Mouse (Mus musculus): ENCODE data around the gene Serpina12.
A peak's percentile ranks its signal among the peaks of the same experiment; 100 is the strongest.

Gene Serpina12

GRCm38 (mm10) chr12:104044343-104044742 is at the start of gene Serpina12:
Gene Serpina12, minus strand, starts transcription at chr12:104044443.
- DNase-seq, result no peak

DNA sequence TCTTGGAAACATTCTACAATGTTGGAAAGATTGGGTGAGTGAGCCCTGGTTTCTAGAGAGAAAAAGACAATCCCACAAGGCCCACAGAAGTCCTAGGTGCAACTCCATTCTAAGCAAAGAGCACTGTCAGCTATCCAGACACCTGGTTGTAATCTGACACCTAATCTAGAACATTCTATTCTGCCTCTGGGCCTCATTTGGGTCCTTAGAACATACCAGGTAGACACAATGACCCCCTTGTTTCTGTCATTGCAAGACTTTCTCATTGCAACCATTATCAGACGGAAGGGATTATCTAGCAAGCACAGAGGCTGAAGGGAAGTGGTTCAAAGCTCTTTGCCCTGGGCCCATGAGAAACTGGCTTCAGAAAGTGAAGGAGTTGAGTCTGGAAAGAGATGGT is 47.1 kb upstream of the Serpina12 start:
- DNase-seq, result no peak

DNA sequence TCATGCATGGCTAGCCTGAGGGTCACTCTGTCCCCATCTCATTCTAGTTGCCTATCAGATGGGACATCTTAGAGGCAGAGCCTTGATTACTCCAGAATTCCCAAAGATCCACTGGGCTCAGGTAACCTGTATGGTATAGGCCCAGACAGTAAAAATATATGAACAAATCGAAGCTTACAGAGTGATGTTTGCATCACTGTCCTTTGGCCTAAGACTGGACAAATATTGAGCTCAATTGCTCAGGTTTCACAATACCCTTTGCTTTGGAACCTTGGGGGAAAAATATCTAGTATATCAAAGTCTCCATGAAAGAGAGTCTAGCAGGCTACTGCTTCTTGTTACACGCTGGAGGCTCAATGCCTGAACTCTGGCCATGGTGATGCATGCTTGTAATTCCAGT is 45.9 kb upstream of the Serpina12 start:
- DNase-seq, result no peak

- DNase-seq, result no peak
Observed at GRCm38 (mm10) chr12:104072286-104072685, 28.0 kb upstream of the Serpina12 start.

GRCm38 (mm10) chr12:104071708-104072107 is 27.5 kb upstream of the Serpina12 start:
- DNase-seq, result no peak

DNA sequence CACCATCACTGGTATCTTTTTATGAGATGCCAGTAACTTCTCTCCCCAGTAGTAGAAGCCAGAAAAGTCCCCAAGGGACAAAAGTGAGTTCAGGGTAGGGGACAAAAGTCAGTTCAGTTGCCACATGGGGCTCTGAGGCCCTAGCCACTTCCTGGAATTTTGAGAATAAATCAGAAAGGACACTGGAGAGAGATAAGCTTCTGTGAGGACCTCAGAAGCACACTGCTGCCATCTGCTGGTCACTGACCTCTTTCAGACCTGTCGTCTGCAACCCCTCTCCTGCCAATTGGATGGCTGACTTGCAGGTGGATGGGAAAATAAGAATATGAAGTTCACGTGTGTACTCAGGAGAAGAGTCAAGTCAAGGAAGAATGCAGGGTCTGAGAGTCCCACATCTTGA is 25.4 kb upstream of the Serpina12 start:
- peak; percentile 44 for DNase-seq

- no peak for DNase-seq
Observed at GRCm38 (mm10) chr12:104067549-104067948, 23.3 kb upstream of the Serpina12 start.

DNA sequence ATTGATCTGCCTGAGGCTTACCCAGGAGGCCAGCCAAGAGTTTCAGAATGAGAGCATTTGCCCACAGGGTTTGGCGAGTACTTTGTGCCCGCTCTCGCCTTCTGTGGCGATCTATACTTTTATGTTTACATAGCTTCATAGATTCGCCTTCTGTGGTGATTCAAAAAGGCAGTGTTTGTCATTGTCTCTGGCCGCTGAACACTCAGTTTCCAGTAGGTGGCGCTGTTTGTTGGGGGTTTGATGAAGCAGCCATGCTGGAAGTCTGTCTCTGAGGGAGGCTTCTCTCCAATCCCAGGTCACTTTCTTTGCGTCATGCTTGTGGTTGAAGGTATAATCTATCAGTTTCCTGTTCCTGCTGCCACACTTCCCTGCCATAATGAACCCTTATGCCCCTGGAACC is 22.0 kb upstream of the Serpina12 start:
- peak; percentile 35 for DNase-seq

GRCm38 (mm10) chr12:104064996-104065395 is 20.8 kb upstream of the Serpina12 start:
- no peak for DNase-seq

- DNase-seq, result no peak
Observed at GRCm38 (mm10) chr12:104064532-104064931, 20.3 kb upstream of the Serpina12 start.

DNA sequence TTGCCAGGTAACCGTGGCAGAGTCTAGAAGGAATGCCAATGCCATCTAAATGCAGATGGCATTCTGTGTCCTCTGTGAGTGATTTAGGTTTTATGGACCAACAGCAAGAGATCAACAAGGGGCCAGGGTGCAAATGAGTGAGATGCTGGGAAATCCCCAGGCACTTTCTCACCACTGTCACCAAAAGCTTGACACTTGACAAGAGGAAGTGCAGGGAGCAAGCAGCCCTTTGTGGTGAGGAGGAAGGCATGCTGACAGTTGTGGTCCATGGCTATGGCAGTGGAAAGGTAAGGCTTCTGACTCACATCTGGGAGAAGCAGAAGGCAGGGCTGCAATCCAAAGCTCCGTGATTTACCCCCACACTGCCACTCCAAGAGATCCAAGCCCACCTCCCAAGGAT is 17.6 kb upstream of the Serpina12 start:
- no peak for DNase-seq

DNA sequence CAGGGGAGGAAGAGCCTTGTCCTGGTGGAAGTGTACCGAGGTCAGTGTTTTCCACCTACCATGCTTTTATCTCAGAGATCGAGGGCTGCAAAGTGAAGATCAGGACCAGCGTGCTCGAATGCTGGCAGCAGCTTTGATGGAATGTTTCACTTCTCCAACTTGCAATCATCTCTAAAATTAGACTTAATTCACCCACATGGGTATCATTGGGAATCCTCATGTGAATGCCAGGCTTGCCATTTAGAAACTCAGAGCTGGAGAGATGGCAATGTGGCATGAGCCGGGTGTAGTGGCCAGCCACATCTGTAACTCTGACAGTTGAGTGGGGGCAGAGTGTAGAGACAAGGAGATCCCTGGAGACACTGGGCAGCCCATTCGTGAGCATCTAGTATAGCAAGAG is 15.9 kb upstream of the Serpina12 start:
- no peak for DNase-seq

DNA sequence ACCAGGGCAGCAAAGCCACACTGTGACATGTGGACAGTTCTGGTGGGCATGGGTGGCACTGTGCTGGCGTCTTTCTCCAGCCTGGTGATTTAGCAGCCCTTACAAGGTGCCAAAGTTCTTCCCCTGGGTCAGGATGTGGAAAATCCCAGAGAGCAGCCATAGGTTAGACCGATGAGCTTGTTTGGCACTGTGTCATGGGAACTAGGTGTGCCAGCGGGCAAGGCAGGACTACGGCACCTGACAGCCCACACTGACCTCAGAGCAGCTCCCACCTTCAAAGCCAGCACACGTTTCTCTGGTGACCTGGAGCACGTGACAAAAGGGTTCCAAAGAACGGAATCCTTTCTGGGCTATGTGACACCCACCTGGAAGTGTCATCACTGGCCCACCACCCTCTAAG is 13.3 kb upstream of the Serpina12 start:
- no peak for DNase-seq

- no peak for DNase-seq
Observed at GRCm38 (mm10) chr12:104057050-104057449, 12.8 kb upstream of the Serpina12 start.

DNA sequence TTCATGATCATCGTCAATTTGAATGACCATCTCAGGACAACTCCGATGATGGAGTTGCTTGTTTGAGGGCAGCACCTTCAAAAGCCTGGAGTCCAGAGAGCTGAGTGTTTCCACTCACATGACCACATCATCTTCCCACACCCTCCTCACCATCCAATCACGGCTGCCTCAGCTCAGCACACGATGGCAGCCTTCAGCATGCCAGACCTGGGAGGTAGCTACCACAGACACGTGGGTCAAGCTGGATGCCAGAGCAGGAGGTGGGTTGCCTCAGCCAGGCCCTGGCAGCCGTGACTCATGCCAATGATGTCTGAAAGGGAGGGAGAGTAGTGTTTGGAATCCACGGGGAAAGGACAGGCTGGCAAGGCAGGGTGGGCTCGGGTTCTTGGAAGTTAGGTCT is 11.5 kb upstream of the Serpina12 start:
- DNase-seq, result no peak

- no peak for DNase-seq
Observed at GRCm38 (mm10) chr12:104053995-104054394, 9.8 kb upstream of the Serpina12 start.

DNA sequence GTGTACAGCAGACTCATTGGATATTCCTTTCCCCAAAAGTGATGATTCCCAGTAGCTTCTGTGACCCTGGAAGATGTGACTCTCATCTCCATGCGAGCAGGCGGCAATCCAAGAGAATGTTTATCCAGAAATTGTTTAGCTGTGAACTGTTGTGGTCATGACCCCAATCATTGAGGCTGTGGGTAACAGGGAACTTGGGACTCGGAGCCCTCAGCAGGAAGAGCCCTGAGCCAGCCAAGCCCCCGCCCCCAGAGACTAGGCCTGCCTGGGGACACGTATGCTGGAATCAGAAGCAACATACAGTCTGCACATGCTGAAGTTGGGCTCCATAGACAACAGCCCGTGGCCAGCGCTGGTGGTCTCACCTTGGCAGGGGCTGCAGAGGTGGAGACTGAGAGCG is 1.5 kb upstream of the Serpina12 start:
- no peak for DNase-seq

DNA sequence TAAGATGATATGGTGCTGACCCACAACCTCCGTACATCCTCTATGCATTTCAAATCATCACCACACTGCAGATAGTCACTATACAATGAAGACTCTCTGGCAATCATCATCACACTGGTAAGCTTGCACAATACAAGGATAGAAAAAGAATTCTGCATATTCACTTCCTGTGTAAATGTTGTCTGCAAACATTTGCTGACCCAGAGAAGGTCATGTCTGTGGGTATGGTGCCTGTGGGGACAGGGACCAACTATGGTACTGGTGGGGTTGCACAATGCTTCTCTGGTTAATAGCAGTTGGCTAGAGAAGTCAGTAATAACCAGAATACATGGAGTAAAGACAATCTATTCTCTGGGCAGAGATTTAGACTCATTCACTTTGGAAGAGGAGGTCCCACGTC is 1.5 kb downstream of the Serpina12 start:
- no peak for DNase-seq

- no peak for DNase-seq
Observed at GRCm38 (mm10) chr12:104041401-104041800, 2.8 kb downstream of the Serpina12 start.

- no peak for DNase-seq
Observed at GRCm38 (mm10) chr12:104038181-104038580, 6.1 kb downstream of the Serpina12 start.

DNA sequence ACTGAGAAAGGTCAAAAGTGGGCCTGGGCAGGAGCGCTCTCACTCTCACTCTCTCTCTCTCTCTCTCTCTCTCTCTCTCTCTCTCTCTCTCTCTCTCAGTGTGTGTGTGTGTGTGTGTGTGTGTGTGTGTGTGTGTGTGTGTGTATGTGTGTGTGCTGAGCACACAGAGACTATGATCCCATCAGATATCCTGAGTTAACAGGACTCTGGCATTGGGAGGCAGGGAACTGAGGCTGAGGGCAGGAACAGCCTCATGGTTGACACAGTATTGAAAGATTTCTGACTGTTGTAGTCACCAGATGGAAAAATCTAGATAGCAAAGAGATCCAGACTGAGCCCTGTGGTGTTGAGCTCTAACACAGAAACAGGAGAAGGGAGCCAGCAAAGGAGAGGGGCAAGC is 10.5 kb downstream of the Serpina12 start:
- DNase-seq, result no peak

DNA sequence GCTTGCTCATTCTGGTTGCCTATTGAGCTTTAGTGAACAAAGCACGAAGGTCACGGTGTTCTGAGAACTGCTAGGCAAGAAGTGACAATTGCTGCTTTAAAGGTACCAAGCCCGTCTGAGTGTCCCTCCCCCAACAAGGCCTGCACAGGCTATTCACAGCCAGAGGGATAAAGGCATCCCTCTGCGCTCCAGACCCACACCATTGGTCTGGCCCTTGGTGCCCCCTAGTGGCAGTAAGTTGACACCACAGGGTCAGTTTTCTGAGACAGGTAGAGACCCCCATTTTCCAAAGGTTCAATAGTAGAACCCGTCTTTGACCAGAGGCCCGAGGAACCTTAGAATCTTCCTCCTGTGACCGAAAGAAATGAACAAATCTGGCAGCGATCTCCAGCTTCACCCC is 14.3 kb downstream of the Serpina12 start:
- no peak for DNase-seq

- DNase-seq, result no peak
Observed at GRCm38 (mm10) chr12:104015280-104015679, 29.0 kb downstream of the Serpina12 start.

DNA sequence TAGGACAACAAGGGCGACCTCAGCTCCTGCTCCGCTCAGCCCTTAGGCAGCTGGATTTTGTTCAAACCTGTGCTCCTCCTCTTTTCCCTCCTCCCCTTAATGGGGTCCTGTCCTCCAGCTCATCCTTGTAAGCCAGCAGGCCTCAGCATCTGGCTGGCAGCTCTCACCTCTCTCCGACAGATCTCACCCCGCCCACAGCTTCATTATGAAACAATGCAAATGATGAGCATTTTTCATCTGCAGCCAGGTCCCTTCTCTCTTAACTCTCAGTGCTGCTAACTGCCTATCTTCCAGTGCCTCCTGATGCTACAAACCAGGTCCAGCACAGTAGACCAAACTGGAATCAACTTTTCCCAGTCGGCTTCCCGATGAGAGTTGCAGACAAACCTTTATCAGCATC is 30.6 kb downstream of the Serpina12 start, which contains the start of gene Serpina9:
Serpina9 (minus strand) TSS at position 136 of the 400 bp plus-strand sequence.
- no peak for DNase-seq

GRCm38 (mm10) chr12:104004689-104005088 is 39.6 kb downstream of the Serpina12 start:
- DNase-seq, result no peak

DNA sequence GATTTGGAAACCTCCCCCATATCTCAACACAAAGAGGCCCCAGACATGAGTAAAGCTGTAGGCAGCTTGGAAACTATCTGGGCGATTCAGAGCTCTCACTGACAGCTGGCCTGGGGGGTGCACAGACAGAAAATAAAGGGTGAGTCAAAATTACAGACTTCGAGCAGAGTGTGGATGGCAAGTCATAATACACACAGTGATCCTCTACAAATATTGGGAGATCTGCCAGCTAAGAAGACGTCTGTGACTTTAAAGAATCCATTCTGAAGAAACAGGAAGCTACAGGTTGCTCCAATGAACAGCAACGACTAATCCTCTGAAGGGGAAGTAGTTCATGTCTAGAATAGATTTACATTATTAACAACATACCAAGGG is 41.0 kb downstream of the Serpina12 start:
- DNase-seq, result no peak
